Mouse (Mus musculus) olfactory bulb, adult 2 months (tissue): ENCODE results near the gene Klhdc3.

Experiments
- CTCF ChIP-seq: fragments of 200-500 bp; IDR thresholded peaks from 2 replicates; pipeline ENCODE4 v1.5.1; 2012; ENCODE audit warnings: low read depth, mild to moderate bottlenecking, low read length, moderate library complexity; ENCODE audit not compliant: insufficient read depth
- POLR2A ChIP-seq: fragments of 200-500 bp; IDR thresholded peaks from 2 replicates; pipeline ENCODE4 v1.6.1; 2012; ENCODE audit warnings: mild to moderate bottlenecking, low read depth, low read length, moderate library complexity; ENCODE audit not compliant: insufficient read depth

DNA sequence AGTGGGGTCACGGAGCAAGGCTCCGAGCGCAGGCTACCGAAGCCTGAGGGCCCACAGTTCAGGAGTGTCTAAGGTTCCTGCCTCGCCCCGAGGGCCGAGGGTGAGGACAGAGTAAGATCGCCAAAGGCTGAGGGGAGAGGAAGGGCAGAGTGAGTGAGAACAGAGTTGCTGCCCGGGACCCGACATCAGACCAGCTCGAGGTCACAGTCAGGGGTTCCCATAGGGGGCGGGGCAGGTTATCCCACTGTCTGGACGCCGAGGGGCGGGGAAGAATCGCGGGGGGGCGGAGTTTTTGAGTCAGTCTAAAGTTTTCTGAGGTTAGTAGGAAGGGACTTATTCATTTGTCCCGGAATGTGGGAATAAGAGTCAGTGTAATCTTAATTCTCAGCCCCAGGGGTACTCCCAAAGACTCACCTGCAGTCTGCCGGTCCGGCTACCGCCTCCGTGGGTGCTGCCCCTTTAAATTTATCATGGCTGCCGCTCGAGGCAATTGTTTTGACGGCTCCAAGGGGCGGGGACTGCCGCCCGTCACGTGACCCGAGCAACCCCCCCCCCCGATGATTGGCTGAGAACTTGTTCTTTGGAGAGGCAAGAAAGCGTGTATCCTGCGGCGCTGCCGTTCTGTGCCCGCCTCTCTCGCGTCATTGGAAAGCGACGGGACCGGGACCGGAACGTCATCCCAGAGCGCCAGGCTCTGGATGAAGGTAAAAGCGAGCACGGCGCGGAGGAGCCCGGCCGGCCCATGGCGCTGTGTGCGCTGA, 35.0 kb downstream of the Klhdc3 start, which contains the start of the genes Klc4 and Mrpl2:
- TF ChIP-seq CTCF (no peak), POLR2A (peak; percentile 95)
